Mouse (Mus musculus) cortical plate, adult 2 months (tissue): ENCODE results near the gene Plekhh1. TPM values are rescaled to one million over a fixed set of nuclear protein-coding genes. Genes with fewer than 3 reads are reported as not detected.

Experiments used
- H3K27ac ChIP-seq: fragments of 200-500 bp; 2 replicates; pipeline ENCODE4 v1.5.1; 2012; ENCODE audit warnings: low read length, control low read depth, inconsistent platforms; ENCODE audit not compliant: insufficient read depth
- H3K4me1 ChIP-seq: fragments of 200-500 bp; 2 replicates; pipeline ENCODE4 v1.6.1; 2011; ENCODE audit warnings: low read length; ENCODE audit not compliant: control insufficient read depth, insufficient read depth
- H3K4me3 ChIP-seq: fragments of 200-500 bp; 2 replicates; pipeline ENCODE4 v1.5.1; 2011; ENCODE audit warnings: mild to moderate bottlenecking, low read length, control low read depth; ENCODE audit not compliant: insufficient read depth
- CTCF ChIP-seq: fragments of 200-500 bp; IDR thresholded peaks from 2 replicates; pipeline ENCODE4 v1.5.1; 2011; ENCODE audit warnings: mild to moderate bottlenecking, control low read depth, low read length; ENCODE audit not compliant: insufficient read depth; ENCODE audit errors: extremely low read depth
- POLR2A ChIP-seq: fragments of 200-500 bp; IDR thresholded peaks from 2 replicates; pipeline ENCODE4 v1.6.1; 2011; ENCODE audit warnings: mild to moderate bottlenecking, low read length, control low read depth; ENCODE audit not compliant: insufficient read depth; ENCODE audit errors: extremely low read depth
- polyA plus RNA-seq: library from polyadenylated mRNA; depleted of rRNA; stranded (reverse); fragments of >200 nt; gene quantifications from 2 replicates; pipeline ENCODE4 v1.2.3, GENCODE M21; 2012; rRNA removed

Gene Plekhh1
- polyA plus RNA-seq, 1 experiment, result 22.3 TPM

DNA sequence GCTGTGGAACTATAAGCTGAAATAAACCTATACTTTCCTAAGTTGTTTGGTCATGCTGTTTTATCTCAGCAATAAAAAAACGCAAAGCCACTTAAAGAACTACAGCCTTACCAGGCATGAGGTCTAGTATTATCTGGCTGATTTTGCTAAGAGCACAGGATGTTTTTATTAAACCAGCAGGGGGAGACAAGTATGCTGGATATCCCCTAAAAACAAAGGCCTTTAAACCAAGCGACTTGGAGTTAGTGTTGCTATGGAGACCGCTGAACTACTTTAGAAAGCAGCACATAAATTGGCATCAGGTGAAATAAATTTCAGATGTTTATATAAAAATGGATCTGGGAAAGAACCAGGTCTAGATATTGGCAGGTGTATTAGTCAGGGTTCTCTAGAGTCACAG lies 93.9 kb downstream of the Plekhh1 start:
- TF ChIP-seq CTCF (peak; percentile 14; the same call in 1 of the 2 replicates), POLR2A (no peak)
- Histone ChIP-seq H3K4me1 (no peaks in the 10 kb centered on the region), H3K27ac (no peak overlapping the region), H3K4me3 (no peak overlapping the region)

DNA sequence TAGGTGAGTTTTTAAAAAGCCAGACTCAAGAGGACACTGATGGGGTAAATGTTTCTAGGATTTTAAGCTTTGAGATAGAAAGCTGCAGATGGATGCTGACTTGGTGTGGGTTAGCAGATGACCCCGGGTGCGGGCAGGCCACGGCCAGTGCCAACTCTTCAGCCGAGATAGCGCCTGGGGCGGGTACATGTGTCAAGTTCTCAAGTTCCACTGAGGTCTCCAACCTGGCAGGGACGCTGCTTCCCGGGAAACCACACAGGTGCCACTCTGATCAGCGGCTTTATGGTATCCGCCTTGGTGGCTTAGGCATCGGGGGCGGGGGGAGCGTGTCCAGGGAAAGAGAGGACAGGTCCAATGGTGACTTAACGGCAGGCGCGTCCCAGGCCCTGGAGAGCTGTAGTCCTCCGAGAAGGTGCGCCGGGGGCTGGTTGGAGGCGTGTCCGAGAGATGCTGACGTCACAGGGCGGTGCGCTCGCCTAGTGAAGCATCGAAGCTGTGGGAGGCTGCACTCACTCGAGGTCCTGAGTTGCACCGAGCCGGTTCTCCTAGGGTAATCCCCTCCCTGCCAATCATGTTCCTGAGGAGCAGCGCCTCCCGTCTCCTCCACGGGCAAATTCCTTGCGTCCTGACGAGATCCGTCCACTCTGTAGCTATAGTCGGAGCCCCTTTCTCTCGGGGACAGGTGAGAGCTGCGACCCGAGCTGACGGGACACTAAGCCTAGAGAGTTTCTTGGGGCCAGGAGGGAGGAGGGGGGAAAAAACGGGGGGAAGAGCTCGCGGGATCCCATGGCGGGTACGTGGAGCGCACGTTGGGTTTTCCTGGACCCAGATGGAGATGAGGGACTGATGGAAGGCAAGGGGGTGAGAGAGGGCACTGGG lies 101.6 kb downstream of the Plekhh1 start, which contains the start of gene Arg2:
Gene Arg2 (plus strand): TSS at position 479 of the 879 bp plus-strand sequence.
- H3K4me3 ChIP-seq, result peak within 1 kb of the TSS; percentile 44
- TF ChIP-seq POLR2A, result peak; percentile 75; the same call in 1 of the 2 replicates
- TF ChIP-seq CTCF, result no peak
- H3K27ac ChIP-seq, result no peak within 1 kb of the TSS

More for the DNA sequence above, 101.6 kb downstream of the Plekhh1 start, which contains the start of gene Arg2:
- no peaks in the 10 kb centered on the region; the same call in none of the 2 replicates for H3K4me1 ChIP-seq

Other genes starting within 250 kb of the Plekhh1 start
- 243 and 244 TPM in 2 replicates for gene Atp6v1d, start 167.5 kb upstream of the Plekhh1 start, polyA plus RNA-seq
- 27.2 and 28.8 TPM in 2 replicates for gene Eif2s1, start 167.3 kb upstream of the Plekhh1 start, polyA plus RNA-seq
- gene Plek2, start 122.2 kb upstream of the Plekhh1 start, polyA plus RNA-seq, result 0.11 and 0.21 TPM in 2 replicates
- gene Tmem229b, start 21.5 kb upstream of the Plekhh1 start, polyA plus RNA-seq, result 20.9 and 21.5 TPM in 2 replicates
- gene Pigh, start 60.5 kb downstream of the Plekhh1 start, polyA plus RNA-seq, result 11.0 and 12.8 TPM in 2 replicates
- 2.0 and 2.9 TPM in 2 replicates for gene Arg2, start 101.6 kb downstream of the Plekhh1 start, polyA plus RNA-seq
- 188 and 189 TPM in 2 replicates for gene Vti1b, start 143.5 kb downstream of the Plekhh1 start, polyA plus RNA-seq
- gene Rdh11, start 163.1 kb downstream of the Plekhh1 start, polyA plus RNA-seq, result 19.1 and 21.9 TPM in 2 replicates
- gene Rdh12, start 179.8 kb downstream of the Plekhh1 start, polyA plus RNA-seq, result 2.6 and 3.0 TPM in 2 replicates